Mouse (Mus musculus) layer of hippocampus, adult 11-12 months (tissue): ENCODE measurements around the gene Nxph4.

Experiments used
- DNase-seq: peaks from one replicate; pipeline ENCODE4 v3.0.0; 2022; ENCODE audit warnings: low spot score

The Nxph4 gene

GRCm38 (mm10) chr10:127542084-127542483 lies 7.7 kb upstream of the Nxph4 start:
- peak; percentile 74 for DNase-seq

GRCm38 (mm10) chr10:127541510-127541909 lies 7.2 kb upstream of the Nxph4 start:
- DNase-seq: no peak

- DNase-seq: peak; percentile 88
Observed at GRCm38 (mm10) chr10:127537854-127538583, 3.7 kb upstream of the Nxph4 start.

- peak; percentile 62 for DNase-seq
Observed at GRCm38 (mm10) chr10:127536586-127537314, 2.4 kb upstream of the Nxph4 start.

GRCm38 (mm10) chr10:127534929-127535384 lies 598 bp upstream of the Nxph4 start:
- DNase-seq: no peak

- DNase-seq: no peak
Observed at GRCm38 (mm10) chr10:127531548-127531947, 2.8 kb downstream of the Nxph4 start.

GRCm38 (mm10) chr10:127530945-127531344 lies 3.4 kb downstream of the Nxph4 start:
- no peak for DNase-seq

GRCm38 (mm10) chr10:127527481-127527880 lies 6.9 kb downstream of the Nxph4 start:
- no peak for DNase-seq

GRCm38 (mm10) chr10:127526681-127527080 lies 7.7 kb downstream of the Nxph4 start:
- no peak for DNase-seq

- DNase-seq: no peak
Observed at GRCm38 (mm10) chr10:127526048-127526447, 8.3 kb downstream of the Nxph4 start.

- no peak for DNase-seq
Observed at GRCm38 (mm10) chr10:127524646-127525255, 9.6 kb downstream of the Nxph4 start.

GRCm38 (mm10) chr10:127522088-127522581 lies 12.2 kb downstream of the Nxph4 start, which contains the start of gene Shmt2:
TSS of gene Shmt2 (minus strand) at chr10:127522444.
- peak; percentile 88 for DNase-seq

- no peak for DNase-seq
Observed at GRCm38 (mm10) chr10:127521611-127522080, 12.7 kb downstream of the Nxph4 start.

- DNase-seq: no peak
Observed at GRCm38 (mm10) chr10:127520714-127521357, 13.5 kb downstream of the Nxph4 start.

GRCm38 (mm10) chr10:127519903-127520713 lies 14.3 kb downstream of the Nxph4 start:
- DNase-seq: no peak

GRCm38 (mm10) chr10:127519041-127519701 lies 15.2 kb downstream of the Nxph4 start:
- no peak for DNase-seq

- no peak for DNase-seq
Observed at GRCm38 (mm10) chr10:127517941-127518340, 16.4 kb downstream of the Nxph4 start.

- DNase-seq: no peak
Observed at GRCm38 (mm10) chr10:127516576-127517260, 17.6 kb downstream of the Nxph4 start.

GRCm38 (mm10) chr10:127515983-127516459 lies 18.3 kb downstream of the Nxph4 start:
- DNase-seq: no peak
